Comparison of ENCODE assay signal across 16 mouse cellular contexts in the genomic region with DNA sequence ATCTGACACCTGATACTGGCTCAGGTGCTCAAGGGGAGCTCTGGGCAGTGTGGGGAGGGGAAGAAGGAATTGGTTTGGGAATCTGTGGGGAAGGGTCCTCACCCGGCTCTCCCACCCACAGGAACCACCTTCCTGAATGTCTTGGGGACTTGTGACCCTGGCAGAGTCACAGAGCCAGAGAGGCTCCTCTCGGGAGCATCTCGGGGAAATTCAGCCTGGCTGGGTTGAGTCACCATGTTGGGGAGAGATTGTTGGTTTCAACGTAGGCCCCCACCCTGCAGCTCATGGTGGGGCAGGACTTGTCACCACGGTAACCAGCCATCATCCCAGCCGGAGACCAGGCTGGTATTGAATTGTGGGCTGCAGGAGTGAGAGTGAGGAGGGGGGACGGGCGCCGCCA. TPM values are rescaled to one million over a fixed set of nuclear protein-coding genes. Genes with fewer than 3 reads are reported as not detected.
"Had no signal": no experiment of that assay in that cellular context is flagged by ENCODE, and none has a peak within 500 bp of the region (broad histone marks: within the 10 kb centered on the region; RNA-seq: fewer than 3 reads in every experiment).

No protein-coding gene starts in this region.

- H3K4me3 ChIP-seq: kidney, embryonic 15.5 days; left cerebral cortex, adult 2 months; limb, embryonic 10.5 days; liver, embryonic 12.5 days; midbrain, embryonic 13.5 days; myocyte; neural tube, embryonic 15.5 days had no signal

- H3K9me3 ChIP-seq: kidney, embryonic 15.5 days; limb, embryonic 10.5 days; liver, embryonic 12.5 days; midbrain, embryonic 13.5 days; neural tube, embryonic 15.5 days had no signal

- H3K4me2 ChIP-seq: kidney, embryonic 15.5 days; liver, embryonic 12.5 days; lung, embryonic 14.5 days; midbrain, embryonic 13.5 days; neural tube, embryonic 15.5 days had no signal

- DNase-seq: kidney, postnatal 25 days; lung, embryonic 14.5 days; lung, postnatal 10 days; lung, postnatal 4 days; right cerebral cortex, postnatal 4 days; spleen, adult 18-20 months; thymus, adult 18-20 months; thymus, postnatal 14 days had no signal

- H3K27ac ChIP-seq: kidney, embryonic 15.5 days; left cerebral cortex, adult 2 months; limb, embryonic 10.5 days; liver, embryonic 12.5 days; midbrain, embryonic 13.5 days; neural tube, embryonic 15.5 days had no signal

- H3K36me3 ChIP-seq: kidney, embryonic 15.5 days; limb, embryonic 10.5 days; liver, embryonic 12.5 days; midbrain, embryonic 13.5 days; neural tube, embryonic 15.5 days had no signal

- H3K9ac ChIP-seq: kidney, embryonic 15.5 days; liver, embryonic 12.5 days; lung, embryonic 14.5 days; midbrain, embryonic 13.5 days; neural tube, embryonic 15.5 days had no signal

- ATAC-seq: liver, embryonic 12.5 days; midbrain, embryonic 13.5 days had no signal

RNA-seq across cellular contexts. Expression of a gene that starts 10.1 kb away (rescaled TPM):
- polyA plus RNA-seq: kidney, embryonic 15.5 days; limb, embryonic 10.5 days; lung, embryonic 14.5 days; myocyte had no signal

RNA-seq across cellular contexts. Expression of a gene that starts 34.2 kb away (rescaled TPM):
- polyA plus RNA-seq: liver, embryonic 16.5 days had no signal
